Mouse (Mus musculus) liver, adult (tissue): Measurements from ENCODE around the gene Pde11a.

Experiments used
- GATA4 ChIP-seq: IDR thresholded peaks from 2 replicates; pipeline ENCODE4 v1.6.1; 2014; ENCODE audit warnings: mild to moderate bottlenecking, low read length; ENCODE audit not compliant: insufficient replicate concordance

Pde11a gene

DNA sequence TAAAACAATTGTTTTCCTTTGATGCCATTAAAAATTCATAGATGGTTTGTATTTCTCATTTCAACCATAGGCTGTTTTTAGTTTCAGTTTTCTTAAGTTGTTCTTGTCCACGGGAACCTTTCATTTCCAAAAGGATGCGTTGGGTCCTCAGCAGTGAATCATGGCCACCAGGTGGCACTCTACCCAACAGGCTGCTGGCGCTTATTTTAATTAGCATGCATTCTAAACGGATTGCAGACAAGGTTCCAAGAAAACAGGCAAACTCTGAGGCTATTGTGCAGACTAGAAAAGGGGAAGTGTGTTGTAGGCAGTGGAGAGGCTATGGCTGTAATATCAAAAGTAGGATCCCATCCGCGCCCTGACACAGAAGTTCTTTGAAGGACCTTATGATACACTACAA lies 83.7 kb downstream of the Pde11a start:
- no peak for TF ChIP-seq GATA4

DNA sequence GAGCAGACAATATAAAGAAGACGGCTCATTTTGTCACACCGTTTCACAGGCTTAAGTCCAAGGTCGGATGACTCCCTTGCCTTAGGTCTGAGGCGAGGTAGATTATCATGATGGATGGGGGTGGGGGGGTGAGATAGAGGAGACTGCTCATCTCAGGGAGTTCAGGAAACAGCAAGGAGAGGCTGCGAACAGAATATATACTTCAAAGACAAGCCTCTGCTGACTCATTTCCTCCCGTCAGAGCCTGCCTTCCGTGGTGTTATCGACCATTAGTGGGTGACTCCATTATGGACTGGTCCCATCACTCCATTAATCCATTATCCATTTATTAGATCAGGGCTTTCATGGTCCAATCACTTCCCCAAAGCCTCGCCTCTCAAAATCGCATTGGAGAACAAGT lies 87.2 kb downstream of the Pde11a start:
- TF ChIP-seq GATA4: no peak

DNA sequence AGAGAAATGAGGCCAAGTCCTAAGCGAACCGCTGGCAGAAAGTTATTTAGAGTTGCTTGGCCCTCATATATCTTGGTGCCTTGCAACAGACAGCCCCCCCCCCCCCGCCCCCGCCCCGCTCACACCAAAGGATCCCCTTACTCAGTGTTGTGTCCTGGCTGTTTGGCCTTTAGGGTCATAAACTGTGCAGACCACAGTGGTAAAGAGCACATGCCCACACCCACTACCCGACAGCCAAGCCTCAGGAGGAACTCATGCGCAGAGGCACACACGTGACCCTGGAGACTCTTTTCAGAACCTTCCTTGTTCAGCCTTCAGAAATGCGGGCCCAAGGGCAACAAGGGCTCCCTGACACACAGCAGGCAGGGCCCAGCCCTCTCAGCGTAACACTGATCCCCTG lies 90.3 kb downstream of the Pde11a start:
- TF ChIP-seq GATA4: no peak

DNA sequence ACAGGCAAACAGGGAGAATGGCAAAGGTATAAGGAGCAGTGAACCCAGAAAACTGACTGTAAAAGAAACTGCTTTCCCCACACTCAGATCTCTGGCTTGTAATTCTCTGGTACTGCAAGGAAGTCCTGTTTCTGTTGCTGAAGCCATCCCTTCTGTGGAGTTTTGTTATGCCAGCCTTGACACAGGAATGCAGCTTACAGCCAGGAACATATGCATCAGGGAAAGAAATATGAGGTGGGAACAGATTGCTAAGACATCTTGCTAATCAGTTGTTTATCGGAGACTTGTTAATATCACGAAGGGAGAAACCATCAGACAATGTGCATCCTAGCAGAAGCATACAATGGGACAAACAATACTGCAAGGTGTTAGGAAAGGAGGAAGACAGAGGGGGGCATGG lies 99.4 kb downstream of the Pde11a start:
- TF ChIP-seq GATA4: no peak

DNA sequence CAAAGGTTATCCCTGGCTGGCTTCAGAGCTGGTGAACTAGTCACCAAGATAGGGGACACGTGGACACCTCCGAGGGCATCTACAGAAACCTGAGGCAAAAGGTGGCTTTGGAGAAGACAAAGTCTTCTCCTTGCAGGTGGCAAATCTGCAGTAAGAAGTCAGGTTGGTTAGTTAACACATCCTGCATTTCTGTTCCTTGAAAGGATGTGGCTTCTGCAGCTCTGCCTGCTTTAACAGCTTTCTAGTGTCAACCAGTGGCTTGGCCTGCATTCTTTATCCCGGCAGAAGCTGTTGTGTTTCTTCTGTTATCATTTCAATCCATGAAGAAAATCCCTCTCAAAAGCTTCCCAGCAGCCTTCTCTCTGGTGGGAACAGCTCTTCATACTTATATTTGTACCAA lies 100.1 kb downstream of the Pde11a start:
- no peak for TF ChIP-seq GATA4

DNA sequence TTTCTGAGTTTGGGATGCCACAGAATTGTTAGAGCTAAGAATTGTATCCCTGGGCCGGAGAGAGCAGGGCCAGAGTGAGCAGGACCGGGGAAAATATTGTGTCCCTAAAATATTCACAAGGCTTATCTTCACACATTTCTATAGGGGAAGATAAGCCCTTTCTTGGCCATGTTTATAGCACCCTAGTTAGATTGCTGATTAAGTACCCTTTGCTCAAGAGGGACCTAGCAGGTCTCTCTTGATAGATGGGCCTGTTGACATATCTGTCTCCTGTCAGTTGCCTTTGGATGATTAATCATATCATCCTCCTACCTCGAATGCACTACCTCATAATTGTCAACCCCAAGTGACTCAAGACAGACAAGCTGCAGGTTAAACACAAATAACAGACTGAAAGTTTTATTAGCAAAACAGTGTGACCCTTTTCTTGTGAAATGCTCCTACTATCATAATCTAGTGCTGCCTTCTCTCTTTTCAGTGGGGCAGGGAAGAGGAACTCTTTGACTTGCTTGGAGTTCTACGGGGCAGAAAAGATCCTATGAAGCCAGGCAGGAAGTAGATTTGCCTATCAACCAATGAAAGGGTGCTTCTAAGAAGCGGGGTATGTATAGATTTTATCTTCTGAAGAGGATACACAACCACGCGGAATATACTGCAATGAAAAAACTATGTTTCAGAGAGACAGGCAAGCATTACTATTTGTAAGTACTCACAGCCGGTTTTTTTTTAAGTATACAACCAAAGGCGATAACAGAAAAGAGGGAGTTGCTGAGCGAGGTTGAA lies 100.7 kb downstream of the Pde11a start:
- TF ChIP-seq GATA4: no peak

DNA sequence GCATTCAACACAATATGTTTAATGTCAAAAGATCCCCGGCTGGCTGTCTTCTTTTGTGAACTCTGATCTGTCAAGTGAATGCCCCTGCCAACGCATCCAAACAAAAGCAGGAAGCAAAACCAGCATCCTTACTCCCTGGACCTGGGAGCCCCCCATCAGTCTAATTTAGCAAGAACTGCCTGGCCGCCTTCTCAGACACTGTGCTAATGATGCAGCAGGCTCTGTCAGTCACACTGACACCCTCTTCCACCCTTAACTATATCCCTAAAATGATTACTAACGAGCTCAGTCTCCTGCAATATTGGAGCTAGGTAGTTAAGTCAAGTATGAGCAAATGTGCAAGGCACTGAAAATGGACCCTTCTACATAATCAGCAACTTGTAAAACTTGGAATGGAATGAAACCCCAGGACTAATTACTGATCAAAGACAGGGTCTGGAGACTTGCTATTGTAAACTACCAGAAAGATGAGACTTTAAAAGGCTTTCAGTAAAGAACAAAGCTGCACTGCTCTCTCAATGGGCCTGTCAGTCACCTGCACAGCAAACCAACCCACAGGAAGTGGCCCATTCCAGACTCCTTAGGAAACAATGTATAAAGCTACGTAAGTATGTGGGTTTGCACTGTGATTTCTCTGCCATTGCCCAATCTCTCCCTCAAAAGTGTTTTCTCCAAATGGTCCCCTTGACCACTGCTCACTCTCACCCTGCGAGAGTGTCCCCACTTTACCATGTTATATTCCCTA lies 118.0 kb downstream of the Pde11a start:
- TF ChIP-seq GATA4: no peak

DNA sequence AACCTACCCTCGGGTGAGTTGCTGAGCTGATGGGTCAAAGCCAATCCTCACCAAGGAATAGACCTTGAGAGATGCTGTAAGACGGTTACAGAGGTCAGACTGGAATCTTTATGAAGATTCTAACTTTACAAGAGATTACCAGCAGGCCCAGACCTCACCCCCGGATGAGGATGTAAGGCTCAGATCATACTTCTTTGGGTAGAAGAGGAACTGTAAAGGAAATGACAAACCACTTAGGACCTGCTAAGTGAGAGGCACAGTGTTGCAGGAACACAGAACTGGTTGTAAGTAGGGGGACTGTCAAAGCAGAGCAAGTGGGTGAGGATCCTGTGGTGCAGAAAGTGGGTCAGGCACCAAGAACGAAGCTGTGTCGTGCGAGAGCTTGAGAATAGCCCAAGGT lies 119.0 kb downstream of the Pde11a start:
- no peak for TF ChIP-seq GATA4

DNA sequence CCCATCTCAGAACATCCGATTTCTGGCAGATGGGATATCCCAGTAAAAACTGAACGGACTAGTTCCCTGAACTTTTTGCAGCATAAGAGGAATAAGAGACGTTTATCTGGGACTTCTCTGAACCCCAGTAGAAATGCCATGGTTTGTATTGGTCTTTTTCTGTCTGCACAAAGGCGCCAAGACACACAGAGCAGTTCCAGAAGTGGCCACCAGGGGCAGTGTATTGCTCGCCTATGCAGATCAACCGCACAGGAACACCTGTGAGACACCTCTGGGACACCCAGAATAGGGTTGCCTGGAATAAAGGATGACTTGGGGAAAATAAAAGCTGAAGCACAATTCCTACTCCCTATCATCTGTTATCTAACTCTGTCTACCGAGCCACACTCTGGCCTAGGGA lies 122.4 kb downstream of the Pde11a start:
- TF ChIP-seq GATA4: no peak

DNA sequence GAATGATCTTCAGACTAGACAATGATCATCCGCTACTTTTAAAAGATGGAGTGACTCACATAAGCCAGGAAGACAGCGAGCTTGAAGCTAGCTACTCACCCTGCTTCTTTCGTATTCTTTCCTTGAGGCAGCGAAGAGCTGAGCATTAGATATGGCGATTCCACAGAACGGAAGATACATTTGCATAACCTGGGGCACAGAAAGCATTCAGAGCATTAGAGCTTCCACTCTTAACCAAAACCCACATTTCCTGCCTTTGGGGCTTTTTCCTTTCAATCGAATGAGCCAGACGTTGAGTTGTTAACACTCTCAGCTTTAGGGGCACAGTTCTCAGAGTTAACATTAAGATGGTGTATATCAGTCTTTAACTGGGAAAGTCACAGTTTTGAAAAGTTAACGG lies 123.4 kb downstream of the Pde11a start:
- TF ChIP-seq GATA4: no peak

DNA sequence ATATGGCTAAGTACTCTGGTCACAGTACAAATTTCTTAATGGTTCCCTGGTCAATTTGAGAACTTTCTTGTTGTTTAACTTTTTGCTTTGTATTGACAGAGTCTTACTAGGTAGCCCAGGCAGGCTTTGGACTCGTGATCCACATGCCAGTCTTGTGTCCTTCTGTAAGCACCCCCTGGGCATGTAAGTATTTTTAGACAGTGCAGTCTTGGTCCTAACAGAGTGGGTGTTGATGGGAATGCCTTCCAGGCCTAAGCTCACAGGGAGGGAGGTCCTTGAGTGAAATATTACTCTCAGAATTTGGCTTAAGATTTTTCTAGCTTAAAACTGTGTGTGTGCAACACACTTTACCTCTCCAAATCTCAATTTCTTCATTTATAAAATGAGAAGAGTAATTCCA lies 153.4 kb downstream of the Pde11a start:
- TF ChIP-seq GATA4: no peak

DNA sequence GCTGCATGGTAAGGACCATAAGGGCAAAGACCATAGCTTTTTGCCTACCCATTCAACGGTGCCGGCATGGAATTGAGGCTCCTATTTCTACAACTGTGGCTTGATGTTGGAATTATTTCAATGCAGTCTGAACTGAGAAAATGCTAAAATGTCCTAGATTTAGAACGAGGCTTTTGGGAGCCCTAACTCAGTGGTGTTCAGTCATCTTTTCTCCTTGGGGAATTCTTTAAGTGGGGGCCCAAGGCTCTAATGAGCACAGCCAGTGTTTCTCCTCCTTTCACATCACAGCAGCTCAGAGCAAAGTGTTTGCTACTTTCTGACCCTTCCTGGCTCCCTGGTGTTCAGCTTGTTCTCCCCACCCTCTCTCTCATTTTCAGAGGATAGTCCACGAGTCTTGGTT lies 175.8 kb downstream of the Pde11a start:
- no peak for TF ChIP-seq GATA4

DNA sequence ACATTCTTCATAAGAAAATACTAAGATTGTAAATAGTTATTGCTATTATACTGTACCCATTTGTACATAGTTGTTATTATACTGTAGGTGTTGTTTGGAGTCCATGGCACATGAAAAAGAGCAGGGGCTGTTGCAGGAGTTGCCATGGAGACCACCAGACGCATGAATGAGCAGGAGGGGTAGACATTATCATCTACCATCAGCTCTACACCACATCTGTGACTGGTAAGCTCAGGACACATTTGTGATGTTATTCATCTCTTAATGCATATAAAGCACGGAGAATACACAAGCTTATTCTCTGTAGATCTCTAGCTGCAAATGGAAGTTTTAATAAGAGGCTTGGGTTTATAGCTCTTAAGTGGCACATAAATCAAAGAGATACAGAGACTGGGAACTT lies 179.6 kb downstream of the Pde11a start:
- TF ChIP-seq GATA4: no peak

DNA sequence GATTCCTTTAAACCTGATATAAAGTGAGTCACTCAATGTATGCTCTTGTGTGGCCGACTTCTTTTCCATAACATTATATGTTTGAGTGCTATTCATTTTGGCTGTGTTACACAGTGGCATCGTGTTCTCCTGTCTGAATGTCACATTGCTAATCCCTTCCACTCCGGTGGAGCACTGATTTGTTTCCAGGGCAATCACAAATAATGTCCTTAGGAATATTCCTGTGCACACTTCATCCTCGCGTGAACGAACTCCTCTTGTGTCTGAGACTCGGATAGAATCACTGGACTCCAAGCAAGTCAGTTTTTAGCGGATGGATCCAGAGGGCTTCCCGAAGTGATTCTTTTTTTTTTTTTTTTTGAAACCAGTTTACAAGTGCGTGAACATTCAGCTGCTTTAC lies 197.4 kb downstream of the Pde11a start:
- no peak for TF ChIP-seq GATA4

DNA sequence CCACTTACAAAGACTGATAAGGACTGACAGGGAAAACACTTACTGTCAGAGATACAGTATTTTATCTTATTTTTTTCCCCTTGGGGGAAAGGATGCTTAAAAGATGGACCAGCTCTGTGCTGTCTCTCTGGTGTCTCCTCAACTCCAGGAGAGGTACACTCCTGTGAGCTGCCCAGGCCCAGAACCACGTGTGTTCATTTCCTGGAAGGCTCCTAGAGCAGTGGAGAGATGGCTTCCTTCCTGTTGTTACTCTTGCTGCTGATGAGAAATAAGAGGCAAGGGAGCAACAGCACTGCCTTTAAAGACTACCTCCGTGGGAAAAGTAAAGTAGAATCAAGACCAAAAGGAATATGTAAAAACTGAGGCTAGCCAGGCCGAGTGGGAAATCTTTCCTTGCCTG lies 205.6 kb downstream of the Pde11a start:
- no peak for TF ChIP-seq GATA4

DNA sequence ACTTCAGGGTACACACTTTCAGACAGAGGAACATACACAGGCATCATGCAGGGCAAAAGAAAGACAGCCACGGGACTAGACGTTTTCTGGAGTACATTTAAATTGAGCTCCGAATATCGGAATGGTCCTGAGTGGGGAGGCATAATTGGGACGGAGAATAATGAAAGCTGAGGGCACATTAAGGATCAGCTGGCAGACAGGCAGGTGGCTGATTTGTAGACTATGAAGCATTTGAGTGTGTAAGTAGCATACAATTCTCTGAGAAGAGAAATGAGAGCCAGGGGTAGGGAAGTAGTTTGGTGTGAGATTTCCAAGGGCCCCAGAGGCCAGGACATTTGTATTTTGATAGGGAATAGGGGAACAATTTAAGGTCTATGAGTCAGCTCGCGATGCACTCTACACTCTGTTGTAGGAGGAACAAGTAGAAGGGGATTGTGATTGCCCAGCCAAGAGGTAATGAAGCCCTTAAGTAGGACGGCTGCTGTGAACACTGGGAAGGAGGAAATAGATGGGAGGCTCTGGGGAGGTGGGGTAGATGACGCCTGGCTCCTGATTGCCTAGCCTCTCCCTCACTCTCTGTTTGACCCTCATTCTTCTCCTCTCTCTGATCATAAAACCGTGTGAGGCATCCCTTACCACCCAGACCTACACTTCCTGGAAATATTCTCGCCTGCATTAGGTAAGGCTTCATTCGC lies 208.5 kb downstream of the Pde11a start:
- no peak for TF ChIP-seq GATA4
